Mouse (Mus musculus): ENCODE measurements around the gene Smim6. TPM values are rescaled to one million over a fixed set of nuclear protein-coding genes. Genes with fewer than 3 reads are reported as not detected.

The Smim6 gene
- polyA plus RNA-seq (2015; fragmentation: Nextera tagmentation; extraction: Ambion mirVana), result 3.8 and 4.8 TPM in 2 replicates

DNA sequence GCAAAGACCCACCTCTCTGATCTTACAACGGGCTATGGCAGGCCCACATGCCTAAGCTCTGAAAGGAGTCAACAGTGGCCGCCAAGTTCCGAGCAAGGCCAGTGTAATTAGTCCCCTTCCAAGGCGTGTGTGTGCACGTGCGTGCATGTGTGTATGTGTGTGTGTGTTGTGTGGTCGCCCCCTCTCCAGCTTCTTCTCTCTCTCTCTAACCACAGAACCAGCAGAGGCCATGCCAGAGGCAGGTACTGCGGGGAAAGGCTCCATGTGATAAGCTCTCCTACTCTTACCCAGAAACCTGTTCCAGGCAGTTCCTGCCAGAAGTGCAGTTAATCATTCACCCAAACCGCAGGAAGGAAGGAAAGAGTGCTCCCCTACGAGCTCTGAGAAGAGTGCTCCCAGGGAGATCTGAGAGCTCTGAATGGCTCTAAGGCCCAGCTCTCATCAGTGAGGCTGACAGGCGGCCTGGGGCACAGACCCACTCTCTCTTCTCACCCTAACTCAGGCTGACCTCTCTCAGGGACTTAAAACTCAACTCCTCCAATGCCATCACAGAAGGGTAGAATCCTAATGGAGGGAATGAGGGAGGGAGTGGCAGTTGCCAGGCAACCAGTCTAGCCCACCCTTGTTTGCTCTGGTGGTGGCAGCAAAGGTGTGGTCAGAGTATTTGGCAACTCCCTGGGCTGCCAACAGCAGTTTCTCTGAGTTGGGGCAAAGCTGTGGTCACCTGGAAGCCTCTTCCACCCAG lies at the start of gene Smim6:
Gene Smim6, plus strand, starts transcription at position 386 of the 745 bp plus-strand sequence.
- peak; percentile 48 for DNase-seq (ENCODE audit: low spot score)

DNA sequence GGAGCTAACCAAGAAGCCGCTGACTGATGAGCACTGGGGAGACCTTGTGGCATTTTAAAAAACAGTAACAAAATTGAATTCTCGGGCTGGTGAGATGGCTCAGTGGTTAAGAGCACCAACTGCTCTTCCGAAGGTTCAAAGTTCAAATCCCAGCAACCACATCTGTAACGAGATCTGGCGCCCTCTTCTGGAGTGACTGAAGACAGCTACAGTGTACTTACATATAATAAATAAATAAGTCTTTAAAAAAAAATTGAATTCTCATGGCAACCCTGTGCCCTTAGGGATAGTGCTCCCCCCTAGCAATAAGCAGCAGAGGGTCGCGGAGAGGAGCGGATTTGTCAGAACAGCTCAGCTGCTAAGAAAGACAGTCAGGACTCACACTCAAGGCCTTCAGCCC lies 47.9 kb upstream of the Smim6 start:
- DNase-seq (ENCODE audit: low spot score), result no peak

DNA sequence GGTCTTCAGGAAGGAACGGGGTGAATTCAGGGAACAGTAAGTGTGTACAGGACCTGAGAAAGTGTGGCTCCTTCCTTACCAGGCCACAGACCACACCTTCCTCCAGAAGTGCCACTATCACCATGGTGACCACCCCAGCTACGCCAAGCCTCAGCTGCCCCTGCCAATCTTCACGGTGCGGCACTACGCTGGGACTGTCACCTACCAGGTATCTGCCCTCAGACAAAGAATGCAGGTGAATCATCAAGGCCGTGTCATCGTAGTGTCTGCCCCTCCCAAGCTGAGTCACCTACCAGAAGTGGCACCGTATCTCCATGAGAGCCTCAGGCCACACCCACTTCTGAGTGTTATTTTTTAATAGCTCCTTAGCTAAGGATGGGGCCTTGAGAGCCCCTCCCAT lies 42.4 kb upstream of the Smim6 start:
- DNase-seq (ENCODE audit: low spot score), result no peak

- DNase-seq (ENCODE audit: low spot score), result no peak
These were observed 39.4 kb upstream of the Smim6 start for GRCm38 (mm10) chr11:115872437-115872836.

DNA sequence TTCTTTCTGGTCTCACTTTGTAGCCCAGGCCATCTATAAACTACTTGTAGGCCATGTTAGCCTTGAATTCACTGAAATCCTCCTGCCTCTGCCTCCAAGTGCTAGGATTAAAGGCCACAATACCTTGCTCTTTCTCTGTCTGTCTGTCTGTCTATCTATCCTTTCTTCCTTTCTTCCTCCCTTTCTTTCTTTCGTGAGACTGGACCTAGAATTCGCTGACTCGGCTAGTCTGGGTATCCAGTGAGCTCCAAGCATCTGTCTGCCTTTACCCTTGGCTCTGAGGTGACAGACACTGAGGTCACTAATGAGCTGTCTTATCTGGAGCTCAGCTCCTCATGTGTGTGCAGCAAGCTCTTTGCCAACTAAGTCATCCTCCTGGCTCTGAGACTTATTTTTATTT lies 35.9 kb upstream of the Smim6 start:
- DNase-seq (ENCODE audit: low spot score), result no peak

- no peak for DNase-seq (ENCODE audit: low spot score)
These were observed 35.4 kb upstream of the Smim6 start for GRCm38 (mm10) chr11:115876438-115876837.

DNA sequence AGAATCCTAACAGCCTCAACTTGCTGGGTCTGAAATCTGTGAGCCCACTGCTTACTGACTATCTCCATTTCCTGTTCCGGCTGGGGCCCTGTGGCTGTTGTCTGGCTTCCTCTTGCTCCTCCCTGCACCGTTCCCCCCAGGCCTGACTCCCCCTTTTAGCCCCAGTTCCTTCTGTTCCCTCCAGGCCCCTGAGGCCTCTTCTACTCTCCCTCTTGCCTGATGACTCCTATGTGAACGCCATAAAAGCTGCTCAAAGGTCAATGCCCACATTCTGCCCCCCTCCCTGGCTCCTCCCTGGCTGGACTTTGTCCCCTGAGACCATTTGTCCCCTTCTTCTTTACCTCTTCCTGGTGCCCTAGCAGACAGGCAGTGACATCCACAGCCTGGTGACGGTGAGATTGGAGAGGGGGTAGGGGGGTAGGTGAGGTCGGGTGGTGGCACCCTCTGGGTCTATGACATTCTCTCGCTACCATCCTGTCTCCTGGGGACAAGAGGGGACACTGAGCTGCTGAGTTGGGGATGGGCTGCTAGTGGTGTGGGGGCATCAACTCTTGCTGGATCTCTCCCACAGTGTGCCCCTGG lies 34.6 kb upstream of the Smim6 start:
- DNase-seq (ENCODE audit: low spot score), result peak; percentile 37

DNA sequence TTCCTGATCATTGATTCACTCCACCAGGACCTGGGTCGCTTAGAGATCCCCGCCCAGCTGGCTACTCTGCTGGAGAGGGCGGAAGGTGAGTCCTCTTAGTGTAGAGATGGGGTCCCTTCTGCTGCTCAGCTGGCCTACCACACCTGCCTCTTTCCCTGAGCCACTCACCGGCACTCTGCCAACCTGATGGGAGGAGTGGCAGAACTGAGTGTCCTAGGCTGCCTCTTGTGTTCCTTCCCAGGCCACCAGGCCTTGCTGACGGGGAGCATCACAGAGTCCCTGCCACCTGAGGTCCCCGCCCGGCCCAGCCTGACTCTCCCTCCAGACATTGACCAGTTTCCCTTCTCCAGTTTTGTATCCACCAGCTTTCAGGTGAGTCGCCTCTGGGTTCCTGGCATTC lies 33.7 kb upstream of the Smim6 start:
- no peak for DNase-seq (ENCODE audit: low spot score)

DNA sequence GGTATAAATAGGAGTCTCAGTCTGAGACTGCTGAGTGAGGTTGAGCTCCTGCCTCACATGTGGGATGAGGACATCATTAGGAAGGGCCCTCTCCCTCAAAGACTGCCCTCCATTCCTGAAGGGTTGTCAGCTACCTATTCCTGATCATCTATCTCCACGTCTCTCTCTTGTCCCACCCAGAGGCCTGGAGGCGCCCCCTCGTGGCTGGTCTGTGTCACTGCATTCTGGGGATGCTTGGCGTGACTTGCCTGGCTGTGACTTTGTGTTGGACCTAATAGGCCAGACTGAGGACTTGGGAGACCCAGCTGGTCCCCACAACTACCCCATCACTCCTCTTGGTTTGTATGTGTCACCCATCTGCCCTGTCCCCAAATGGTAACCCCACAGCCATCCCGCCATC lies 30.8 kb upstream of the Smim6 start:
- DNase-seq (ENCODE audit: low spot score), result peak; percentile 52

- DNase-seq (ENCODE audit: low spot score), result no peak
These were observed 28.6 kb upstream of the Smim6 start for GRCm38 (mm10) chr11:115883251-115883650.

GRCm38 (mm10) chr11:115884361-115884760 lies 27.5 kb upstream of the Smim6 start:
- no peak for DNase-seq (ENCODE audit: low spot score)

GRCm38 (mm10) chr11:115885281-115885680 lies 26.5 kb upstream of the Smim6 start:
- DNase-seq (ENCODE audit: low spot score), result no peak

GRCm38 (mm10) chr11:115886446-115886845 lies 25.4 kb upstream of the Smim6 start:
- no peak for DNase-seq (ENCODE audit: low spot score)

- no peak for DNase-seq (ENCODE audit: low spot score)
These were observed 23.8 kb upstream of the Smim6 start for GRCm38 (mm10) chr11:115888020-115888419.

DNA sequence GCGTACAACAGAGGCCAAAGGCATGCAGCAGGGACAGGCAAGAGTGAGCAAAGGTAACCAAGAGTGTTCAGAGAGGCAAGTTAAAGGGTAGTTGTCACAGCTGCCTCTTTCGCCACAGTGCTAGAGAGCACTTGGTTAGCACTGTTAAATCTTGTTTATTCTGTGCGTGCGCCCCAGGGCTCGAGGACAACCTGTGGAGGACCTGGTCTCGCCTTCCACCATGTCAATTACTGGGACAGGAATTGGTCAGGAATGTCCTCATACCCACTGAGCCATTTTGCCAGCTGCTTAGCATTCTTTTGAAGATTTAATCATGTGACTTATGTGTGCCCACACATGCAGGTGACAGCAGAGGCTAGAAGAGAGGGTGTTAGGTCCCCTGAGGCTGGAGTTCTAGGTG lies 22.7 kb upstream of the Smim6 start:
- no peak for DNase-seq (ENCODE audit: low spot score)

- no peak for DNase-seq (ENCODE audit: low spot score)
These were observed 19.6 kb upstream of the Smim6 start for GRCm38 (mm10) chr11:115892213-115892612.

- DNase-seq (ENCODE audit: low spot score), result no peak
These were observed 18.7 kb upstream of the Smim6 start for GRCm38 (mm10) chr11:115893071-115893470.

DNA sequence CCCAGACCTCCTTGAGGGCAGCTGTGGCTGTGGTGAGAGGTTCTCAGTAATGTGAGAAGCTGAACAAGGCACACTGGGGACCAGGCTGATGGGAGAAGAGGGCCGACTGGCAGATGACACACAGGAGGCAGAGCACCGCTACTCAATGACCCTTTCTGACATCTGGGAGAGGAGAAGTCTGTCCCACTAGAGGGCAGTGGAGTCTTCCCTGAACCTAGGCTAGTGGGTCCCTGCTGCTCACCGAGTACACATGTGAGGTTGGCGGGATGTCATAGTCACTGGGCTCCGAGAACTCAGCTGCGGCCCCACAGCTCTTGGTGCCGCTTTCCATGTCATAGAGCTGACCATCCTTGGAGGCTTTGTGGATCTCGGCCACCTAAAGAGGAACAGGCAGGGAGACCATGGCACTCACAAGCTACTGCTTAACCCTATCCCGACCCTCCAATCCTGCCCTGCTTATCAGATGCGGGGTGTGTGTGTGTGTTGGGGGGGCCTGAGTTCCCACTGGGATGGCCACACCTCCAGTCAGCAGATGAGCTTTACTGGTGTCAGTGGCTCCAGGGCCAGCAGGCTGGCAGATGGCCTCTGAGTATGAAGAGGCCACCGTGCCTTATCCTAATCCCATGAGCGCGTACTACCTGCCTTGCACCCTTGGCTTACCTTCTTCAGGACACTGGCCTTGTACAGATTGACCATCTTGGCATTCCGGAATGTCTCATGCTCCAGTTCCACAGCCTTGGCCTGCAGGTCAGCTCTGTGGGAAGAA lies 16.9 kb upstream of the Smim6 start:
- DNase-seq (ENCODE audit: low spot score), result peak; percentile 81

DNA sequence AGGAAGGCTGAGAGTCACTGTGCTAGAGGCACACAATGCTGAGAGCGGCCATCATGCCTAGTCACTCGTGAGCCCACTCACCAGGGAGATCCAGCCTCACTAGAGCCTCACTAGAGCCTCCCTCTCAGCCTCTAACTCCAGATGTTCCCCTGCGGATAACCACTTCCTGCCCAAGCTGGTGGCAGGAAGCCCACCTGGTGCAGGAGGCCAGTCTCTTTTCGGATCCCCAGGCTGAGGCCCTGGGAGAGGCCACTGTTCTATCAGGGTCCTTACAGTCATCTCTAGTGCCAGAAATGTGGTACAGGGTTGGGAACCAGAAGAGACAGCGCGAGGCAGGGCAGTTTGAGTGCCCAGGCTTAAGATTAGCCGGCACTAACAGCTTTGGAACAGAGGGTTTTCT lies 13.4 kb upstream of the Smim6 start:
- peak; percentile 92 for DNase-seq (ENCODE audit: low spot score)

- DNase-seq (ENCODE audit: low spot score), result peak; percentile 88
These were observed 12.9 kb upstream of the Smim6 start for GRCm38 (mm10) chr11:115898886-115899285.

DNA sequence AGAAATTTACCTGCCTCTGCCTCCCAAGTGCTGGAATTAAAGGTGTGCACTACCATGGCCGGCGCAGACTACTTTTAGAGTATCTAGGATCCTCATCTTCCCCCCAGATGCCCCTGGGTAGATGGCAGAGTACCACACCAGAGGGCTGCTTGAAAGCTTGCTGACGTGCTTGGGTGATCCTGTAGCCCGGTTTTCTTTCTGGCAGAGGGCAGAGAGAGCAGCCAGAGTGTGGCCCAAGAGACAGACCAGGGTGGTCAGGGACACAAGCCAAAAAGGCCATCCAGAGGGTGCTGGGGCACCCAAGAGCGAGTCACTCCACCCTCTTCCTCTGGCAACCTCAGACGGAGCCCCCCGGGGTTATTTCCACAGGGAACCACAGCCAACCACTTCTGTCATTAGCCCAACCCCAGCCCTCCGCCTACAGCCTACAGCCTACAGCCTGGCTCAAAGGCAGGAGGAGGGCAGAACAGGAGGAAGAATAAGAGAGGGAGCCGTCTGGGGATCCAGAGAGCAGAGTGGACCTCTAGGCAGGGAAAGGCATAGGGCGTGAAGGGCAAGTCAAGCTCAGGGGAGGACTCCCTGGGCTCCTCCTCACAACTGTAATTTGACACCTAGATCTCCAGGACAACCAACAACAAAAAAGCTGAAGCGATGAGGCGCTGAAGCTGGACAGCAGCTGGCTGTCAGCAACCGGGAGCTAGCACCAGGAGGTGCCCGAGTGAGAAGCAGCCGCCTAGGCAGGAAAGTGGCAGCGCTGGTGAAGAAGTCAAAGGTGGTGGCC lies 12.1 kb upstream of the Smim6 start, which contains the start of gene Smim5:
Gene Smim5, plus strand, starts transcription at position 481 of the 781 bp plus-strand sequence.
- DNase-seq (ENCODE audit: low spot score), result peak; percentile 54
